Mouse (Mus musculus): Measurements from ENCODE around the gene Gm1553.

Gene Gm1553

GRCm38 (mm10) chr10:82492518-82492917 is at the start of gene Gm1553:
TSS of gene Gm1553 (minus strand) at chr10:82492618.
- DNase-seq (ENCODE audit: low spot score): no peak
